Comparison of ENCODE assay signal across 17 mouse cellular contexts in genomic region chr13:94084220-94085126, GRCm38 (mm10). TPM values are rescaled to one million over a fixed set of nuclear protein-coding genes. Genes with fewer than 3 reads are reported as not detected.
A peak's percentile ranks its signal among the peaks of the same experiment; 100 is the strongest.
DNase-seq lines count a peak whose midpoint lies in the region; ATAC-seq and TF ChIP-seq lines count a peak whose summit lies in the region.
"Had no signal": no experiment of that assay in that cellular context is flagged by ENCODE, and none has a peak within 500 bp of the region (broad histone marks: within the 10 kb centered on the region; RNA-seq: fewer than 3 reads in every experiment).

No protein-coding gene starts in this region.

- no peak for TF ChIP-seq CTCF in intestine, postnatal 0 days (IDR thresholded peaks at IDR 0.05; ENCODE audit: low read depth)

- H3K27me3 ChIP-seq in kidney, embryonic 14.5 days (ENCODE audit: control insufficient read depth, insufficient read depth, low read length) = no peaks in the 10 kb centered on the region
- H3K27me3 ChIP-seq in neural tube, embryonic 11.5 days (ENCODE audit: control insufficient read depth, insufficient read depth, low read length) = no peaks in the 10 kb centered on the region
- no peaks in the 10 kb centered on the region for H3K27me3 ChIP-seq in intestine, postnatal 0 days (replicated peaks; ENCODE audit: control insufficient read depth, insufficient read depth, low read length)
- H3K27me3 ChIP-seq: heart, embryonic 12.5 days had no signal

- 51% methylated on average over 15 of the region's 15 CpGs for whole genome bisulfite sequencing in kidney, embryonic 14.5 days
- 61% methylated on average over 15 of the region's 15 CpGs for WGBS in neural tube, embryonic 11.5 days
- WGBS in intestine, postnatal 0 days = 75% methylated on average over 15 of the region's 15 CpGs

- H3K27ac ChIP-seq in kidney, embryonic 14.5 days (ENCODE audit: low read depth, low read length) = no peak overlapping the region
- no peak overlapping the region for H3K27ac ChIP-seq in neural tube, embryonic 11.5 days (ENCODE audit: low read depth, low read length)
- no peak overlapping the region for H3K27ac ChIP-seq in intestine, postnatal 0 days (ENCODE audit: low read depth, low read length)

- no peak for DNase-seq in kidney, postnatal 14 days
- DNase-seq in neural tube, embryonic 11.5 days (ENCODE audit: low spot score) = peak; percentile 62
- DNase-seq in neural tube, embryonic 10.5 days (ENCODE audit: extremely low spot score, low spot score) = no peak
- DNase-seq in left cerebral cortex, adult 11 months (ENCODE audit: low spot score) = no peak
- DNase-seq in thymus, postnatal 10 days (ENCODE audit: low spot score in 2 of 2) = no peak
- DNase-seq: cerebellum, adult 18-20 months; gastrocnemius, postnatal 36 days; heart, postnatal 4 days; liver; lung, postnatal 10 days; thymus, postnatal 14 days had no signal

- peaks cover 32% of the 10 kb centered on the region for H3K4me1 ChIP-seq in kidney, embryonic 14.5 days (ENCODE audit: control insufficient read depth, insufficient read depth, low read length)
- no peaks in the 10 kb centered on the region for H3K4me1 ChIP-seq in neural tube, embryonic 11.5 days (ENCODE audit: control insufficient read depth, insufficient read depth, low read length)
- H3K4me1 ChIP-seq in intestine, postnatal 0 days (replicated peaks; ENCODE audit: control insufficient read depth, insufficient read depth, low read length) = no peaks in the 10 kb centered on the region

- H3K4me3 ChIP-seq in kidney, embryonic 14.5 days (ENCODE audit: low read length) = peak overlapping the region; percentile 21
- no peak overlapping the region for H3K4me3 ChIP-seq in neural tube, embryonic 11.5 days (ENCODE audit: low read depth, low read length)
- no peak overlapping the region for H3K4me3 ChIP-seq in intestine, postnatal 0 days (ENCODE audit: low read depth, low read length)
- H3K4me3 ChIP-seq: heart, embryonic 12.5 days had no signal

- peak; percentile 48; the same call in 1 of the 2 replicates for ATAC-seq in kidney, embryonic 14.5 days (ENCODE audit: low FRiP score, low TSS enrichment)
- peak; percentile 75 for ATAC-seq in neural tube, embryonic 11.5 days (ENCODE audit: insufficient read depth, low FRiP score, low TSS enrichment)
- ATAC-seq in intestine, postnatal 0 days = peak; percentile 66
- no peak for ATAC-seq in monocyte, adult 5-6 weeks (replicated peaks; ENCODE audit: insufficient number of reproducible peaks, low FRiP score, low TSS enrichment, poor library complexity, severe bottlenecking)
- ATAC-seq: activated CD4-positive, CD25-positive, alpha-beta regulatory T cell, adult 4 months; CD4-positive, CD25-positive, alpha-beta regulatory T cell, adult 4 months had no signal

- peaks cover 25% of the 10 kb centered on the region for H3K36me3 ChIP-seq in kidney, embryonic 14.5 days (ENCODE audit: control insufficient read depth, insufficient read depth, low read length)
- H3K36me3 ChIP-seq in neural tube, embryonic 11.5 days (ENCODE audit: control insufficient read depth, insufficient read depth, low read length) = no peaks in the 10 kb centered on the region
- H3K36me3 ChIP-seq in intestine, postnatal 0 days (ENCODE audit: control insufficient read depth, insufficient read depth) = no peaks in the 10 kb centered on the region

- no peaks in the 10 kb centered on the region for H3K9me3 ChIP-seq in kidney, embryonic 14.5 days (ENCODE audit: control insufficient read depth, low read length)
- H3K9me3 ChIP-seq in neural tube, embryonic 11.5 days (ENCODE audit: control insufficient read depth, low read length) = no peaks in the 10 kb centered on the region
- 0 out of 2 replicates have a peak, but pooled peaks cover 5% of the 10 kb centered on the region for H3K9me3 ChIP-seq in intestine, postnatal 0 days (ENCODE audit: control insufficient read depth)
- H3K9me3 ChIP-seq: heart, embryonic 12.5 days had no signal

- H3K4me2 ChIP-seq in kidney, embryonic 14.5 days (replicated peaks; ENCODE audit: low read depth, low read length) = peak overlapping the region; percentile 26
- H3K4me2 ChIP-seq in neural tube, embryonic 11.5 days (ENCODE audit: low read depth) = no peak overlapping the region
- no peak overlapping the region for H3K4me2 ChIP-seq in intestine, postnatal 0 days (replicated peaks; ENCODE audit: low read depth)
- H3K4me2 ChIP-seq: heart, embryonic 12.5 days had no signal

- H3K9ac ChIP-seq in kidney, embryonic 14.5 days (ENCODE audit: low read depth, low read length) = no peak overlapping the region
- no peak overlapping the region for H3K9ac ChIP-seq in neural tube, embryonic 11.5 days (ENCODE audit: low read length)
- H3K9ac ChIP-seq in intestine, postnatal 0 days (ENCODE audit: low read depth, low read length) = no peak overlapping the region
- H3K9ac ChIP-seq: heart, embryonic 12.5 days had no signal

RNA-seq across cellular contexts. Expression of gene Lhfpl2, which starts 26.9 kb away (rescaled TPM):
- 48.7 and 81.0 TPM in 2 replicates for polyA plus RNA-seq in kidney, embryonic 14.5 days (2014; fragmentation: Nextera tagmentation; extraction: Ambion mirVana)
- 25.2 and 27.8 TPM in 2 replicates for polyA plus RNA-seq in neural tube, embryonic 11.5 days (2014; fragmentation: Nextera tagmentation; extraction: Ambion mirVana)
- polyA plus RNA-seq in intestine, postnatal 0 days (2015; fragmentation: Nextera tagmentation; extraction: Ambion mirVana) = 10.2 and 10.9 TPM in 2 replicates
- not detected in 3 replicates for total RNA-seq in monocyte, adult 5-6 weeks (2017)
- polyA plus RNA-seq: activated CD4-positive, CD25-positive, alpha-beta regulatory T cell, adult 4 months had no signal
